Mouse (Mus musculus): ENCODE measurements around the gene Zfp148.
"Not testable (repeated sequence)": the region's sequence is repeated elsewhere in the genome, so short reads cannot be mapped to it uniquely, and the experiment has no call there.

Gene Zfp148

GRCm38 (mm10) chr16:33461416-33461815, 80.8 kb downstream of the Zfp148 start:
- no peak for DNase-seq (ENCODE audit: low spot score in 2 of 2)

- no peak for DNase-seq (ENCODE audit: low spot score in 2 of 2)
Measured at GRCm38 (mm10) chr16:33464509-33465241, 84.0 kb downstream of the Zfp148 start.

- no peak for DNase-seq (ENCODE audit: low spot score in 2 of 2)
Measured at GRCm38 (mm10) chr16:33465242-33465614, 84.6 kb downstream of the Zfp148 start.

GRCm38 (mm10) chr16:33467451-33467850, 86.8 kb downstream of the Zfp148 start:
- DNase-seq (ENCODE audit: low spot score in 2 of 2), result no peak

GRCm38 (mm10) chr16:33469973-33470372, 89.3 kb downstream of the Zfp148 start:
- DNase-seq (ENCODE audit: low spot score in 2 of 2), result no peak

GRCm38 (mm10) chr16:33474381-33474780, 93.7 kb downstream of the Zfp148 start:
- DNase-seq (ENCODE audit: low spot score in 2 of 2), result no peak

GRCm38 (mm10) chr16:33479926-33480325, 99.3 kb downstream of the Zfp148 start:
- DNase-seq (ENCODE audit: low spot score in 2 of 2), result no peak

GRCm38 (mm10) chr16:33481148-33481547, 100.5 kb downstream of the Zfp148 start:
- no peak for DNase-seq (ENCODE audit: low spot score in 2 of 2)

GRCm38 (mm10) chr16:33482309-33482708, 101.7 kb downstream of the Zfp148 start:
- no peak for DNase-seq (ENCODE audit: low spot score in 2 of 2)

- no peak for DNase-seq (ENCODE audit: low spot score in 2 of 2)
Measured at GRCm38 (mm10) chr16:33487709-33488108, 107.1 kb downstream of the Zfp148 start.

GRCm38 (mm10) chr16:33494374-33494773, 113.7 kb downstream of the Zfp148 start:
- DNase-seq (ENCODE audit: low spot score in 2 of 2), result no peak

- no peak for DNase-seq (ENCODE audit: low spot score in 2 of 2)
Measured at GRCm38 (mm10) chr16:33508082-33508481, 127.4 kb downstream of the Zfp148 start.

- not testable (repeated sequence) for DNase-seq (ENCODE audit: low spot score in 2 of 2)
Measured at GRCm38 (mm10) chr16:33509231-33509630, 128.6 kb downstream of the Zfp148 start.

- not testable (repeated sequence) for DNase-seq (ENCODE audit: low spot score in 2 of 2)
Measured at GRCm38 (mm10) chr16:33510856-33511255, 130.2 kb downstream of the Zfp148 start.

GRCm38 (mm10) chr16:33512555-33512954, 131.9 kb downstream of the Zfp148 start:
- DNase-seq (ENCODE audit: low spot score in 2 of 2), result no peak

GRCm38 (mm10) chr16:33516807-33517565, 136.3 kb downstream of the Zfp148 start, which contains the start of gene Slc12a8:
Gene Slc12a8, plus strand, starts transcription at chr16:33517328.
- no peak for DNase-seq (ENCODE audit: low spot score in 2 of 2)

GRCm38 (mm10) chr16:33517627-33518026, 137.0 kb downstream of the Zfp148 start:
- DNase-seq (ENCODE audit: low spot score in 2 of 2), result no peak

- DNase-seq (ENCODE audit: low spot score in 2 of 2), result no peak
Measured at GRCm38 (mm10) chr16:33518236-33518635, 137.6 kb downstream of the Zfp148 start.

- no peak for DNase-seq (ENCODE audit: low spot score in 2 of 2)
Measured at GRCm38 (mm10) chr16:33519916-33520568, 139.4 kb downstream of the Zfp148 start.

GRCm38 (mm10) chr16:33522516-33522915, 141.9 kb downstream of the Zfp148 start:
- no peak for DNase-seq (ENCODE audit: low spot score in 2 of 2)

- no peak for DNase-seq (ENCODE audit: low spot score in 2 of 2)
Measured at GRCm38 (mm10) chr16:33523571-33523970, 142.9 kb downstream of the Zfp148 start.
